Mouse (Mus musculus) olfactory bulb, adult 2 months (tissue): ENCODE results near the gene Susd3. TPM values are rescaled to one million over a fixed set of nuclear protein-coding genes. Genes with fewer than 3 reads are reported as not detected.

Source experiments
- H3K27ac ChIP-seq: fragments of 200-500 bp; 2 replicates; pipeline ENCODE4 v1.5.1; 2012; ENCODE audit warnings: low read depth, low read length; ENCODE audit not compliant: insufficient read depth
- H3K4me1 ChIP-seq: fragments of 200-500 bp; 2 replicates; pipeline ENCODE4 v1.6.1; 2012; ENCODE audit warnings: low read length; ENCODE audit not compliant: control insufficient read depth, insufficient read depth
- H3K4me3 ChIP-seq: fragments of 200-500 bp; 2 replicates; pipeline ENCODE4 v1.5.1; 2012; ENCODE audit warnings: mild to moderate bottlenecking, low read depth, low read length, moderate library complexity; ENCODE audit not compliant: insufficient read depth
- CTCF ChIP-seq: fragments of 200-500 bp; IDR thresholded peaks from 2 replicates; pipeline ENCODE4 v1.5.1; 2012; ENCODE audit warnings: low read depth, mild to moderate bottlenecking, low read length, moderate library complexity; ENCODE audit not compliant: insufficient read depth
- POLR2A ChIP-seq: fragments of 200-500 bp; IDR thresholded peaks from 2 replicates; pipeline ENCODE4 v1.6.1; 2012; ENCODE audit warnings: mild to moderate bottlenecking, low read depth, low read length, moderate library complexity; ENCODE audit not compliant: insufficient read depth
- WGBS: fragments of 180-500 bp; shearing (Covaris S2); methylation state at CpG from one replicate; pipeline ENCODE4 v1.1.7; 2018; 5-methylcytosine and 5-hydroxymethylcytosine counted together
- polyA plus RNA-seq: library from polyadenylated mRNA; stranded (reverse); fragments of >200 nt; gene quantifications from 2 replicates; pipeline ENCODE4 v1.2.4, GENCODE M21; 2012; ENCODE audit warnings: low replicate concordance; ENCODE audit not compliant: missing spikeins, insufficient read depth, insufficient read length

Gene Susd3
- polyA plus RNA-seq, 1 experiment, result not detected

DNA sequence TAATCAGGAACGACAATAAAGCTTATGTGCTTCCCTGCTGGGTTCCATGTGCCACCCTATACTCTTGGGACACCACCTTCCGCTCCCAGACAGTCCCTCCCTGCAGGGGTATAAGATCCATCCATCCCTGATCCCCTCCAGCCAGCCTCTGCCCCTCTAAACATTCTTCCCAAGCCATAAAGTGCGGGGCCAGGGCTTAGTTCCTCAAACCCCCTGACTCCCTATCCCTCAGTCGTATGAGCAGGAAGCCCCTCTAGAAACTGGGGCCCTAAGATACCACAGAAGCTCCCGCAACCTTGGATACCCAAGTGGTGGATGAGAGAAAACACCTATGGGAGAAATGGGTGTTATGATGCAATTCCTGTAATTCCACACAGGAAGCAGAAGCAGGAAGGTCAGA lies 52.3 kb downstream of the Susd3 start:
- Histone ChIP-seq H3K4me1 (peaks cover 5% of the 10 kb centered on the region), H3K27ac (no peak overlapping the region), H3K4me3 (no peak overlapping the region)
- TF ChIP-seq POLR2A (no peak), CTCF (no peak)
- 88% methylated on average over 5 of the region's 5 CpGs for WGBS

DNA sequence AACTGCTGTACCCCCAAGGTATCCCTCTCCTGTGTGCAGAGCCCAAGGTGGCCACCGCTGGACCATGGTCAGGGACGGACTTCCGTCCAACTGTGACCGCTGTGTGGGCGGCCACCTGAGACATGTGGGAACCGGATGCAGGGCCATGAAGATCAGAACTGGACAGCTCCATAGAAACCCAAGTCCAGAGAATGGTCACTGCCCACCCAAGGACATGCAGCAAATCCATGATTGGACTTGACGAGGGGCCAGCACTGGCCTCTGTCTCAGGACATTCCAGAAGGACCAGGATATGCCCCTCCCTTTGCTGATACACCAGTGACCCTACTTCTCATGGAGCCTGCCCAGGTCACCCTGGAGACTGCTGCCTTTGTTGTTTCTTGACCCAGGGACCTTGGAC lies 52.9 kb downstream of the Susd3 start:
- H3K27ac ChIP-seq, result no peak overlapping the region
- peaks cover 11% of the 10 kb centered on the region for H3K4me1 ChIP-seq
- WGBS, result 92% methylated on average over 7 of the region's 7 CpGs
- TF ChIP-seq POLR2A, result no peak
- no peak for TF ChIP-seq CTCF
- no peak overlapping the region for H3K4me3 ChIP-seq

DNA sequence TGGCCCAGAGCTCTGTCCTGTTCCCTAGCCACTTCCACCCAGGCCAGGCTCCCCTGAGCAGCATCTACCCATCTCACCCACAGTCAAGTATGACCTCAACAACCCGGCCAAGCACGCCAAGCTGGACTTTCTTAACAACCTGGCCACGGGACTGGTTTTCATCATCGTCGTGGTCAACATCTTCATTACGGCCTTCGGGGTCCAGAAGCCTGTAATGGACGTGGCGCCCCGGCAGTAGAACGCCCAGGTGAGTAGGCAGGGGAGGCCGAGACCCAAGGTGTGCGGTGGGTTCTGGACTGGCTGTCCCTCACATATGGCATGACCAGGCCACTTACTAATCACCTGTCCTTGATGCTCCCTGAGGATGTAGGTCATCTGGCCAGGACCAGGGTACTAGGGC lies 53.7 kb downstream of the Susd3 start:
- WGBS, result 96% methylated on average over 13 of the region's 13 CpGs
- Histone ChIP-seq H3K27ac (no peak overlapping the region), H3K4me3 (no peak overlapping the region), H3K4me1 (peaks cover 17% of the 10 kb centered on the region)
- TF ChIP-seq POLR2A, result no peak
- TF ChIP-seq CTCF, result no peak

DNA sequence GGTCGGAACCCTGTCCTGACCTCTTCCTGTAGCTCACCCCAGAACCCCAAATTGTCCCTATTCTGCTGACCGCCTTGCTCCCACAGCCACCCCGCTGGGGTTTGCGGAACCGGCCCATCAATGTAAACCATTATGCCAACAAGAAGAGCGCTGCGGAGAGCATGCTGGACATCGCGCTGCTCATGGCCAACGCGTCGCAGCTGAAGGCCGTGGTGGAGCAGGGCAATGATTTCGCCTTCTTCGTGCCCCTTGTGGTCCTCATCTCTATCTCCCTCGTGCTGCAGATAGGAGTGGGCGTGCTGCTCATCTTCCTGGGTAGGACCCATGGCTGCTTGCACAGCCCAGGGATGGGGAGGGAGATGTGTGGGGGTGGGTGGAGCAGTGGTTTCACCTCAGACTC lies 54.9 kb downstream of the Susd3 start:
- no peak overlapping the region for H3K4me3 ChIP-seq
- 95% methylated on average over 17 of the region's 17 CpGs for WGBS
- no peak overlapping the region for H3K27ac ChIP-seq
- peaks cover 29% of the 10 kb centered on the region for H3K4me1 ChIP-seq
- TF ChIP-seq POLR2A (no peak), CTCF (no peak)

DNA sequence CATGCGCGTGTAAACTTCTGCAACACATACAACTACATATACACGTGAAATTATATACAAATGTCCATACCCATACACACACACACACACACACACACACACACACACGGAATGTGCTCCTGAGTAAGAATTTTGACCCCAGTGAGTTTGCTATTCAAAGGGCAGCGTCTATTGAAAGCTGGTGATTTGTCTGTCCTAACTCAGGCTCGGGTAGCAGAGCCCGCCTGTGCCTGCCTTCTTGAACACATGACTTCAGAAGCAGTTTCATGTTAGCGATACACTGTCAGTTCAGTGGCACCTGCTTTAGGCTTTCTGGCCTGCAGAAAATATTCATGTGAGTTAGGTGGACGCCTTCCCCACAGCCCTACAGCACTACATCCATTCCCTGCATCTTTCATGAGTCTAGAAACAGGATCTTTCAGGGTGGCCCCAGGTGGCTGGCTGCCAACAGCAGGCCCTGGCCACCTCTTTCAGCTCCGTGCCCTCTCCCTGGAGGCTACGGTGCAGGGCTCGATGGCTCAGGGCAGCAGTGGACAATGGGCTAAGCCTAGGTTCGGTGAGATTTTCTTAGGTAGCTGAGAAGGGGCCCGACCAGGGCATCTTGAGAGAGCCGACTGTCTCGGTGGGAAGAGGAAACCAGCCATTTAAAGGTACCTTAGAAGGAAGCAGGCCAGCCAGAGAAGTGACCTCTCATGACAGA lies 56.2 kb downstream of the Susd3 start:
- TF ChIP-seq CTCF (no peak), POLR2A (no peak)
- no peak overlapping the region for H3K4me3 ChIP-seq
- no peak overlapping the region for H3K27ac ChIP-seq
- 66% methylated on average over 16 of the region's 16 CpGs for WGBS
- H3K4me1 ChIP-seq, result peaks cover 39% of the 10 kb centered on the region

DNA sequence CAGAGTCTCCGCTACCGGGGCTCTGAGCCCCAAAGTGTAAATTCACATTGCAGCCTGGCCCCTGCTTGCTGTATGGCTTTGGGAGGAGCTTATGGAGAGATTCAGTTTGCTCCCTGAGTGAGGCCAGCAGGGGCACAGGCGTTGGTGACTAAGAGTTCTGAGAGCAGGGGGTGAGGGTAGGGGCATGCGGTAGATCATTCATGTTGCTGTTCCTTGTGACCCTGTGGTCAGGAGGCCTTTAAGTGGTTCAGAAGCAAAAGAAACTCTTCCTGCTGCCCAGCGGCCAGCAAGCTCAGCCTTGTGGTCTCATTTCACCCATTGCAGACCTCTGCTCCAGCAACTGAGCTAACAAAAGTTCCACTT lies 56.9 kb downstream of the Susd3 start:
- H3K27ac ChIP-seq, result no peak overlapping the region
- 75% methylated on average over 5 of the region's 5 CpGs for WGBS
- TF ChIP-seq CTCF, result no peak
- no peak for TF ChIP-seq POLR2A
- H3K4me3 ChIP-seq, result no peak overlapping the region
- peaks cover 45% of the 10 kb centered on the region for H3K4me1 ChIP-seq

DNA sequence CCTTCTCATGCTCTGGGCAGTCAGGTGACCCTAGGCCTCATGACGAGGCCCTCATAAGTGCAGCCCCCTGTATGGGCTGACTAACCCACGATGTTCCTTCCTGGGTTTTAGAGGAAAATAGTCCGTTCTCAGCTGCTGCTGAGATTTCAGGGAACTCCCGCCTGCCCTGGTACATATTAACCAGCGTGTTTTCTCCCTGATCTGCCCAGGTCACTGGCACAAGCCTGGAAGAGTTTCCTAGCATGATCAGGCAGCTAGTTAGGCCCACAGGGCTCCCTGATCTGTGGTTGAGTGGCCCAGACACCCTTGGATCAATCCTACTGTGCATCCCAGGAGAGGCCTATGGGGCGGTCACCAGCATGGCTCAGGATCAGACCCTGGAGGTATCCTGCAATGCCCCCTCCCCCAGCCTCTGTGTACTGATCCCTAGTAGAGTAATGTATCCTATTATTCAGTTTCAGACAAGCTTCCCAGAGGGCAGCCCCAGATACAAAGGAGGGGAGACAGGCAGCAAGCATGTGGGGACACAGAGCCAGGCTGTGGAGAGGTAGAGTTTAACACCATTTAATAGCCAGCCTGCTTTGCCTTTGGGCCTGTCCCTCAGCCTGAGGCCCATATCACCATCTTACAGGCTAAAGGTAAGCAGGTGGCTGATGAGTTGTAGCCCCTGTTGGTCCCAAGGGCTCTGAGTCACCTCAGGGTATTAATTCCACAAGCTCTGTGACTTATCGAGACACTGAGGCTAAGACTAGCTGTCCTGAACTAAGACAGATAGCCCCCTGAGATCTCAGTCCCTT lies 57.4 kb downstream of the Susd3 start:
- no peak overlapping the region for H3K27ac ChIP-seq
- H3K4me1 ChIP-seq, result peaks cover 46% of the 10 kb centered on the region
- H3K4me3 ChIP-seq, result no peak overlapping the region
- TF ChIP-seq POLR2A (no peak), CTCF (no peak)
- 83% methylated on average over 7 of the region's 7 CpGs for WGBS

DNA sequence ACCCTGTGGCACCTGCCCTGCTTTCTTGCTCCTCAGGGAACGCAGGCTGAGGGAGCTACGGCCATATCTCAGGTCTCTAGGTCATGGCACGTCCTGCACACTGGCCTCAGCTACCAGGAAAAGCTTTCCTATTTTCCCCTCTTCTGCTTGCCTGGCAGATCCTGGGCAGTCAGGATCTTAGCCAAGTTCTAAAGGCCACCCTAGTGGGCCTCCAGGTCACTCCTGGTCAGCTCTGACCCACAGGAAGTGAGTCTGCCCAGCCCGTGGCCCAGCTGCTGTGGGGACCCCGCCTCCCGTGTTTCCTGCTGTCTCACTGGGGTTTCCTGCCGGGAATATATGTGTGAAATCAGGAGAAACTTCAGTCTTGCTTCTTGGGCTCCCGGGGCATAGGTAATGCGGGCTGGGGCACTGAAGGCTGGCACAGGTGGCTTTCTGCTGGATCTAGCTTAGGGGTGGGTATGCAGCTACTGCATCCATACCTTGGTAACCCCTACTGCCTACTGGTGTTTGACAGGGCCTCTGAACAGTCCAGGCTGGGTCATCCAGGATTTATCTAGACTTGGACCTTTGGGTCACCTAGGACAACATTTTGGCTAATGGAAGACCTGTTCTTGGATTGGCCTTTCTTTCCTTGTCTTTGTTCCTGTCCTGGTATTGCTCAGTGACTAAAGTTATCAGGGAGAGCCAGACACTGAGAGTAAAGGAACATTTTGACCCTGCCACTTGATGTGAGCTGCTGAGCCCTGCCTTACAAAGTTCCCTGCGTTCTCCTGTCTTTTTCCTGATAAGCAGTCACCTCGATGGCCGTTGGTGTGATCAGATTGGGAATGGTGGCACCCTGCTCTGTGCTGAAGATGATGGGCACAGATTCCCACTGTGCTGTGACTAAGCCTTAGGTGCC lies 58.3 kb downstream of the Susd3 start:
- WGBS, result 81% methylated on average over 12 of the region's 12 CpGs
- TF ChIP-seq CTCF (no peak), POLR2A (no peak)
- H3K4me1 ChIP-seq, result peaks cover 46% of the 10 kb centered on the region
- H3K27ac ChIP-seq, result no peak overlapping the region
- H3K4me3 ChIP-seq, result no peak overlapping the region
